Mouse (Mus musculus) yolk sac, embryonic 10.5 days (tissue): ENCODE results near the gene 1300017J02Rik.

ENCODE experiments used
- DNase-seq: peaks from one replicate; pipeline ENCODE4 v3.0.0-alpha.2; 2017; ENCODE audit warnings: low spot score

Gene 1300017J02Rik

GRCm38 (mm10) chr9:103271104-103271503 is 33.8 kb downstream of the 1300017J02Rik start:
- no peak for DNase-seq

GRCm38 (mm10) chr9:103265778-103266177 is 39.1 kb downstream of the 1300017J02Rik start:
- DNase-seq = no peak

- DNase-seq = no peak
These were observed 52.0 kb downstream of the 1300017J02Rik start for GRCm38 (mm10) chr9:103252906-103253305.

GRCm38 (mm10) chr9:103248618-103249017 is 56.3 kb downstream of the 1300017J02Rik start:
- no peak for DNase-seq

- no peak for DNase-seq
These were observed 58.2 kb downstream of the 1300017J02Rik start for GRCm38 (mm10) chr9:103246526-103247168.

GRCm38 (mm10) chr9:103243640-103244039 is 61.2 kb downstream of the 1300017J02Rik start:
- peak; percentile 86 for DNase-seq

GRCm38 (mm10) chr9:103241206-103241605 is 63.7 kb downstream of the 1300017J02Rik start:
- DNase-seq = peak; percentile 81

- DNase-seq = no peak
These were observed 65.4 kb downstream of the 1300017J02Rik start for GRCm38 (mm10) chr9:103239471-103239870.

GRCm38 (mm10) chr9:103234565-103235165 is 70.2 kb downstream of the 1300017J02Rik start:
- DNase-seq = peak; percentile 87

GRCm38 (mm10) chr9:103234059-103234458 is 70.8 kb downstream of the 1300017J02Rik start:
- DNase-seq = peak; percentile 69

GRCm38 (mm10) chr9:103233006-103233395 is 71.9 kb downstream of the 1300017J02Rik start:
- peak; percentile 36 for DNase-seq

- peak; percentile 7 for DNase-seq
These were observed 72.5 kb downstream of the 1300017J02Rik start for GRCm38 (mm10) chr9:103232232-103233005.

GRCm38 (mm10) chr9:103230151-103230951 is 74.5 kb downstream of the 1300017J02Rik start, which contains the start of the genes Gm20425 and Trf:
Gene Gm20425, minus strand, starts transcription at chr9:103230307.
Gene Trf, minus strand, starts transcription at chr9:103230444.
- peak; percentile 90 for DNase-seq

- peak; percentile 48 for DNase-seq
These were observed 75.6 kb downstream of the 1300017J02Rik start for GRCm38 (mm10) chr9:103229037-103229867.

- DNase-seq = peak; percentile 60
These were observed 76.4 kb downstream of the 1300017J02Rik start for GRCm38 (mm10) chr9:103228370-103229003.

GRCm38 (mm10) chr9:103227760-103228159 is 77.1 kb downstream of the 1300017J02Rik start:
- peak; percentile 35 for DNase-seq

GRCm38 (mm10) chr9:103226806-103227205 is 78.1 kb downstream of the 1300017J02Rik start:
- peak; percentile 13 for DNase-seq

GRCm38 (mm10) chr9:103225464-103225863 is 79.4 kb downstream of the 1300017J02Rik start:
- no peak for DNase-seq

GRCm38 (mm10) chr9:103224721-103225120 is 80.2 kb downstream of the 1300017J02Rik start:
- DNase-seq = peak; percentile 42

GRCm38 (mm10) chr9:103214281-103214680 is 90.6 kb downstream of the 1300017J02Rik start:
- DNase-seq = no peak
